Mouse (Mus musculus) lung, embryonic 15.5 days (tissue): ENCODE results near the gene Scn11a. TPM values are rescaled to one million over a fixed set of nuclear protein-coding genes. Genes with fewer than 3 reads are reported as not detected.

Experiments
- ATAC-seq: fragments of 200-750 bp; cut with Nextera tagmentation; 2 replicates; pipeline ENCODE4 v1.8.0; 2017; ENCODE audit warnings: moderate number of reproducible peaks, borderline replicate concordance; ENCODE audit not compliant: low FRiP score, low TSS enrichment; ENCODE audit errors: extremely low read depth
- H3K27ac ChIP-seq: fragments of 300-500 bp; sonication (generic); 2 replicates; pipeline ENCODE4 v1.5.1; 2015; ENCODE audit warnings: moderate library complexity, mild to moderate bottlenecking, inconsistent platforms
- H3K27me3 ChIP-seq: fragments of 300-500 bp; sonication (generic); 2 replicates; pipeline ENCODE4 v1.6.1; 2015; ENCODE audit warnings: inconsistent platforms
- H3K36me3 ChIP-seq: fragments of 300-500 bp; sonication (generic); 2 replicates; pipeline ENCODE4 v1.6.1; 2015; ENCODE audit warnings: inconsistent platforms
- H3K4me1 ChIP-seq: fragments of 300-500 bp; sonication (generic); 2 replicates; pipeline ENCODE4 v1.6.1; 2015; ENCODE audit warnings: inconsistent platforms
- H3K4me2 ChIP-seq: fragments of 300-500 bp; sonication (generic); 2 replicates; pipeline ENCODE4 v1.6.1; 2015; ENCODE audit warnings: inconsistent platforms, mild to moderate bottlenecking, moderate library complexity
- H3K4me3 ChIP-seq: fragments of 300-500 bp; sonication (generic); 2 replicates; pipeline ENCODE4 v1.5.1; 2015; ENCODE audit warnings: mild to moderate bottlenecking, inconsistent platforms
- H3K9ac ChIP-seq: fragments of 300-500 bp; sonication (generic); 2 replicates; pipeline ENCODE4 v1.6.1; 2015; ENCODE audit warnings: inconsistent platforms
- H3K9me3 ChIP-seq: fragments of 300-500 bp; sonication (generic); 2 replicates; pipeline ENCODE4 v1.6.1; 2016; ENCODE audit warnings: inconsistent platforms
- WGBS: fragments of 180-500 bp; shearing (Covaris S2); methylation state at CpG from one replicate; pipeline ENCODE4 v1.1.7; 2015; 5-methylcytosine and 5-hydroxymethylcytosine counted together
- polyA plus RNA-seq: library from polyadenylated mRNA; unstranded; fragments of >200 nt; fragmentation: Nextera tagmentation; extraction: Ambion mirVana; gene quantifications from 2 replicates; pipeline ENCODE4 v1.2.1, GENCODE M21; 2015

Gene Scn11a
- polyA plus RNA-seq, 1 experiment from 2014 or later = not detected

DNA sequence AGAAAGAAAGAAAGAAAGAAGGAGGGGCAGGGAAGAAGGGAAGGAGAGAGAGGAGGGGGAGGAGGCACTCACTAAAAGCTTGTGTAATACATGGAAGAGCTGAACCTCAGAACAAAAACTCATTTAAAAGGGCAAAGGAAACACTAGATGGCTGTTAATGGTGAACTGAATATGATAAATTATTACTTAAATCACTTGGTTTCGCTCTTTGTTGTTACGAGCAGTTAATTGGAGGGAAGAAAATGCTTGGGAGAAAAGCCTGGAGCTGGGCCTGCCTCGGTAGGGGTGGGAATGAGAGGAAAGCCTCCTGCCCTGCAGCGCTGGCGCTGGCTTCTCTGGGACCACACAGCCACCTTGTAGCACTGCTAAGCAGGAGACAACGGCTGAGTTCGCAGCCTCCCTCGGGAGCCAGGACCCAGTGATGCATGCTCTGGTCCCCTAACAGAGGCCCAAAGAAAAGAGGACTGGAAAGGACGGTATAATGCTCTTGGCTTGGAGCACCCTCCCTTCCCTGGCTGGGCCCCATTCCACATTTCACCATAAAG, 10.4 kb upstream of the Scn11a start:
- no peaks in the 10 kb centered on the region for H3K4me1 ChIP-seq
- no peaks in the 10 kb centered on the region for H3K9me3 ChIP-seq
- WGBS = 43% methylated on average over 9 of the region's 9 CpGs
- H3K4me3 ChIP-seq = no peak overlapping the region
- no peak overlapping the region for H3K9ac ChIP-seq
- no peak for ATAC-seq
- H3K27me3 ChIP-seq = no peaks in the 10 kb centered on the region
- H3K4me2 ChIP-seq = no peak overlapping the region
- no peaks in the 10 kb centered on the region for H3K36me3 ChIP-seq
- H3K27ac ChIP-seq = no peak overlapping the region

GRCm38 (mm10) chr9:119831001-119831400, 5.7 kb upstream of the Scn11a start:
- H3K4me1 ChIP-seq = no peaks in the 10 kb centered on the region
- H3K4me3 ChIP-seq = no peak overlapping the region
- no peaks in the 10 kb centered on the region for H3K36me3 ChIP-seq
- no peak overlapping the region for H3K9ac ChIP-seq
- no peak overlapping the region for H3K27ac ChIP-seq
- H3K9me3 ChIP-seq = no peaks in the 10 kb centered on the region
- no peak overlapping the region for H3K4me2 ChIP-seq
- ATAC-seq = no peak
- WGBS = 62% methylated on average over 2 of the region's 2 CpGs
- no peaks in the 10 kb centered on the region for H3K27me3 ChIP-seq

DNA sequence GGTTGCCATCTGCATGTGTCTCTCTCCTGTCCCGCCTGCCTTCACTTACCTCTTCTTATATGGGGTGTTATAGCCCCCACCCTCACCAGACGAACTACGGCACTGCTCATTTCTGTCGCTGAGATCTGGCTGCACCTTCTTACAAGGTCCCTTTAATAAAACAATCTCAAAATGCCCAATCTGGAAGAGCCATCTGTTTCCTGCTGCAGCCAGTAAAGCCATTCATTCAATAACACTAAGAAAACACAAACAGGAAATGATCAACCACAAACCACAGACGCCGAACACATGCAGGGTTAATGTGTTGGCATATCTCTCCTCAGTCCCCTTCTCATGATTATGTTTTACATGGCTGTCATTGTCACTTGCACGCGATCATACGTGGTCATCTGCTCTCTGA, 1.5 kb downstream of the Scn11a start:
- Histone ChIP-seq H3K27me3 (no peaks in the 10 kb centered on the region), H3K4me2 (peak overlapping the region; percentile 33), H3K36me3 (no peaks in the 10 kb centered on the region), H3K9me3 (no peaks in the 10 kb centered on the region), H3K4me1 (0 out of 2 replicates have a peak, but pooled peaks cover 6% of the 10 kb centered on the region), H3K27ac (no peak overlapping the region), H3K4me3 (no peak overlapping the region), H3K9ac (no peak overlapping the region)
- ATAC-seq = no peak
- 34% methylated on average over 9 of the region's 9 CpGs for WGBS

- H3K4me2 ChIP-seq = no peak overlapping the region
- no peaks in the 10 kb centered on the region for H3K4me1 ChIP-seq
- 89% methylated on average over 5 of the region's 5 CpGs for WGBS
- H3K36me3 ChIP-seq = no peaks in the 10 kb centered on the region
- H3K9ac ChIP-seq = no peak overlapping the region
- ATAC-seq = no peak
- no peaks in the 10 kb centered on the region for H3K27me3 ChIP-seq
- no peaks in the 10 kb centered on the region for H3K9me3 ChIP-seq
- no peak overlapping the region for H3K27ac ChIP-seq
- H3K4me3 ChIP-seq = no peak overlapping the region
Observed at GRCm38 (mm10) chr9:119813631-119814030, 11.6 kb downstream of the Scn11a start.

DNA sequence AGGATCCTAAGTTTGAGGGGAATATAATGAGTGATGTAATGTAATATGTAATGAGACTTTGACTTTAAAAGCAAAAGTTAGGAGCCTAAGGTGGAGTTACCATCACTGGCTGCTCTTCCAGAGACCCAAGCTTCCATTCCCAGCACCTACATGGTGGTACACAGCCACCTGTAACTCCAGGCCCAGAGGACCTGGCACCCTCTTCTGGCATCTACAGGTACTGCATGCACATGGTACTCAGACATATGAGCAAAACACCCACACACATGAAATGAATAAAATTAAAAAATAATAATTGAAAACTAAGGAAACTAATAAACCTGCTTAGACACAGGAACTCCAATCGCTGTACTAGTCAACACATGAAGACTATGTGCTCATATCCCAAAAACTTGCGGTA, 18.8 kb downstream of the Scn11a start:
- H3K9me3 ChIP-seq = no peaks in the 10 kb centered on the region
- no peaks in the 10 kb centered on the region for H3K36me3 ChIP-seq
- no peaks in the 10 kb centered on the region for H3K27me3 ChIP-seq
- H3K4me1 ChIP-seq = no peaks in the 10 kb centered on the region
- H3K27ac ChIP-seq = no peak overlapping the region
- no peak overlapping the region for H3K4me2 ChIP-seq
- no peak overlapping the region for H3K4me3 ChIP-seq
- H3K9ac ChIP-seq = no peak overlapping the region
- no peak for ATAC-seq
- WGBS = 71% methylated on average over 2 of the region's 2 CpGs

DNA sequence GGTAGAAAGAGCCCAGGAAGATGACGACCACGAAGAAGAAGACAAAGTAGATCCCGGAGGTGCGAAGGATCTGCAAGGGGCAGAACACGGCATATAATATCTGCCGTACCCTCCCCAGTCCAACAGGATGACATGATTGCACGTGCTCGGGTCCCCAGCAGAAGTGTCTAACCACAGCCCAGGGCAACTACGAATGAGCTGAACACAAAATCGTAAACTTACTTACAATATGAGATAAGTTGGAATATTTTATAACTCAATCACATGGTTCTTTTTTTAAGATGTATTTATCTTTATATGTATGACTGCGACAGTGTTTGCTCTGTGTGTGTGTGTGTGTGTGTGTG, 20.8 kb downstream of the Scn11a start:
- no peak for ATAC-seq
- H3K9ac ChIP-seq = no peak overlapping the region
- WGBS = 75% methylated on average over 11 of the region's 11 CpGs

GRCm38 (mm10) chr9:119803845-119804500, 21.3 kb downstream of the Scn11a start:
- no peak overlapping the region for H3K4me2 ChIP-seq
- no peaks in the 10 kb centered on the region for H3K4me1 ChIP-seq
- no peaks in the 10 kb centered on the region for H3K36me3 ChIP-seq
- no peaks in the 10 kb centered on the region for H3K9me3 ChIP-seq
- H3K27me3 ChIP-seq = no peaks in the 10 kb centered on the region
- no peak overlapping the region for H3K9ac ChIP-seq
- no peak overlapping the region for H3K27ac ChIP-seq
- 64% methylated on average over 15 of the region's 15 CpGs for WGBS
- no peak overlapping the region for H3K4me3 ChIP-seq
- no peak for ATAC-seq

More for the DNA sequence above, 20.8 kb downstream of the Scn11a start:
- no peak overlapping the region for H3K4me3 ChIP-seq
- no peak overlapping the region for H3K27ac ChIP-seq
- no peaks in the 10 kb centered on the region for H3K36me3 ChIP-seq
- no peak overlapping the region for H3K4me2 ChIP-seq
- H3K27me3 ChIP-seq = no peaks in the 10 kb centered on the region
- H3K9me3 ChIP-seq = no peaks in the 10 kb centered on the region
- no peaks in the 10 kb centered on the region for H3K4me1 ChIP-seq

DNA sequence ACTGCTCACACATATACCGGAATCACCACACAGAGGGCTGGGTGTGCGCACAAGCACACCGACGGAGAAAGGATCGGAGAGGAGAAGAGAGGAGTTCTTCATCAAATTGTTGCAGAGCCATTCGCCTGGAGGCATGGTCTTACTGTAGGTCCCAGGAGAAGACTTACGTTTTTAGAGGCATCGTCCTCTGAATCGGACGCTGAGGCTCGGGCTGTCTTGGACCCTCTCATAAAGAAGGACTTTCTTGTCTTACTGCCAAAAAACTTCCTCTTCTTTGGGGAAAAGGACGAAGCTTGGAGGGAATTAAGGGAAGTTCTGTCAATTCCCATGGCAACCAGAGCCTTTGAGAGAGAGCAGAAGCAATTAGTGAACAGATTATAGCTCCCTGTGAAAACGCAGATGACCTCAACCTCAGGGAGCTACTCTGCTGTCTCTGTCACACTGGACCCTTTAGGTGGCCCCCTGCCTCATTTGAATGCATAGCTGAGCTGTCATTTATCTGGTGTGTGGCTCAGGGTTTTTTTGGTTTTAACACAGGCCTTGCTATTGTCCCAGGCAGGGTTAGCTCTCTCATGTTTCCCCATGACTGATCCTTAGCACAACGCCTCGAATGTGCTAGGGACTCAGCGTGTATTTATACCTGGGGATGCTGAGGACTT, 22.0 kb downstream of the Scn11a start:
- no peak for ATAC-seq
- 67% methylated on average over 16 of the region's 16 CpGs for WGBS

GRCm38 (mm10) chr9:119801460-119801859, 23.8 kb downstream of the Scn11a start:
- H3K4me3 ChIP-seq = no peak overlapping the region
- H3K27me3 ChIP-seq = no peaks in the 10 kb centered on the region
- no peak overlapping the region for H3K27ac ChIP-seq
- ATAC-seq = no peak
- H3K4me2 ChIP-seq = no peak overlapping the region
- WGBS = 42% methylated on average over 6 of the region's 6 CpGs
- H3K9ac ChIP-seq = no peak overlapping the region
- no peaks in the 10 kb centered on the region for H3K36me3 ChIP-seq
- no peaks in the 10 kb centered on the region for H3K4me1 ChIP-seq
- H3K9me3 ChIP-seq = no peaks in the 10 kb centered on the region

More for the DNA sequence above, 22.0 kb downstream of the Scn11a start:
- Histone ChIP-seq H3K9ac (no peak overlapping the region), H3K36me3 (no peaks in the 10 kb centered on the region), H3K9me3 (no peaks in the 10 kb centered on the region), H3K4me1 (no peaks in the 10 kb centered on the region), H3K4me3 (no peak overlapping the region), H3K4me2 (no peak overlapping the region), H3K27me3 (no peaks in the 10 kb centered on the region), H3K27ac (no peak overlapping the region)

DNA sequence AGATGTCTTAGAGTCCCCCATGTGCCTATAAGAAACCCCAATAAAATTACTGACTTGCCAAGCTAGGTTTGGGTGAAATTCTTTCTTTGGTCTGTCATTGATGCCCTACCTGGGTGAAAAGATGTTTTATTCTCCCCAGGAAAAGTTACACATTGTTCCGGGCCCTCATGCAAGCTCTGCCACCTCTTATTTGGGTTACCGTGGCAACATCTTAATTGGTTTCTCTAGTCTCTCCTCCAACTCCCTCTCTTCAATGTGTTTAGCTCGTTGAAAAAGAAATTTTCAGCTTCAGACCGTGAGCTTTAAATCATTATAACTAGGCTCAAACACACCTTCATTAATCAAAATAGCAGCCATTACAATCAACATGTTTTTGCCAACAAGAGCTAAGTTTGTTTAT, 28.5 kb downstream of the Scn11a start:
- H3K4me2 ChIP-seq = no peak overlapping the region
- WGBS = 67% methylated on average over 4 of the region's 4 CpGs
- H3K9ac ChIP-seq = no peak overlapping the region
- H3K4me3 ChIP-seq = no peak overlapping the region
- no peaks in the 10 kb centered on the region for H3K27me3 ChIP-seq
- H3K4me1 ChIP-seq = no peaks in the 10 kb centered on the region
- no peaks in the 10 kb centered on the region for H3K9me3 ChIP-seq
- no peak for ATAC-seq
- H3K27ac ChIP-seq = no peak overlapping the region
- H3K36me3 ChIP-seq = no peaks in the 10 kb centered on the region

DNA sequence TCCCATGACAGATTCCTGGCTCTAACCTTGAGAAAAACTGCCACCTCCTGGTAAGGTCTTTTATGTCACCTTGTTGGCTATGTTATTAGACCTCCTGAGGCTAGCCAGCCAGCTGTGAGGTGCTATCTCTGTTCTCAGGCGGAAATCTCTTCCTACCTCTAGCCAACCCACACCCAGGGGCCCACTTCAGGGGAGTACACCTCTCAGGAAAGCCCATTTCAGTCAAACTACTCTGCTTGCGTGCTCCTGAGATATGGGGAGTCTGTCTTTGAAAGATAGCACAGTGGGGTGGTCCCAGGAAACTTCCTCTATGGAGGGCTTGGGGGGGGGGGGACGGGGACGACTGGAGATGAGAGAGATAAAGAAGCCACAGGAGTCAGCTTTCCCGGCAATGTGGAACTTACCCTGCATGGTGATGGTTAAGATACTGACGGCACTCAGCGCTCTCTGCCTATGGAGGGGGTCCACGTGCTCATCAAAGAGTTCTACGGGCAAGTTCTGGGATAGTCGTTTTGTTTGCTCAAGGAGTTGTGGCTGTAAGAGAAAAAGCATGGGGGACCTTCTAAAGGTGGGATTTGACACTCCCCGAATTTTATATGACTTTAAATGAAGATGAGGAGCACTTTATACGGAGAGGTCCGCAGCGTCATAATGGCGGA, 29.9 kb downstream of the Scn11a start:
- H3K27ac ChIP-seq = no peak overlapping the region
- no peaks in the 10 kb centered on the region for H3K9me3 ChIP-seq
- no peaks in the 10 kb centered on the region for H3K4me1 ChIP-seq
- H3K4me2 ChIP-seq = no peak overlapping the region
- H3K27me3 ChIP-seq = no peaks in the 10 kb centered on the region
- no peak for ATAC-seq
- WGBS = 76% methylated on average over 15 of the region's 15 CpGs
- H3K36me3 ChIP-seq = no peaks in the 10 kb centered on the region
- H3K9ac ChIP-seq = no peak overlapping the region
- no peak overlapping the region for H3K4me3 ChIP-seq

GRCm38 (mm10) chr9:119794470-119794869, 30.8 kb downstream of the Scn11a start:
- H3K27ac ChIP-seq = no peak overlapping the region
- 51% methylated on average over 4 of the region's 4 CpGs for WGBS
- H3K9me3 ChIP-seq = no peaks in the 10 kb centered on the region
- H3K27me3 ChIP-seq = no peaks in the 10 kb centered on the region
- no peaks in the 10 kb centered on the region for H3K36me3 ChIP-seq
- H3K4me1 ChIP-seq = no peaks in the 10 kb centered on the region
- no peak overlapping the region for H3K4me3 ChIP-seq
- no peak overlapping the region for H3K9ac ChIP-seq
- no peak for ATAC-seq
- H3K4me2 ChIP-seq = no peak overlapping the region
